Mouse (Mus musculus): ENCODE data around the gene Zfp839. TPM values are rescaled to one million over a fixed set of nuclear protein-coding genes. Genes with fewer than 3 reads are reported as not detected.

Zfp839 gene
- polyA plus RNA-seq (2012; rRNA removed; ENCODE audit: low replicate concordance) = 5.6 and 9.0 TPM in 2 replicates

GRCm38 (mm10) chr12:110850010-110850928 lies at the start of gene Zfp839:
Gene Zfp839 (plus strand): TSS chr12:110850253.

GRCm38 (mm10) chr12:110840348-110841198 lies 9.5 kb upstream of the Zfp839 start, which contains the start of gene Mok:
Gene Mok (minus strand): TSS chr12:110840939.

GRCm38 (mm10) chr12:110889036-110890020 lies 39.3 kb downstream of the Zfp839 start, which contains the start of the genes Cinp and Tecpr2:
Gene Cinp (minus strand): TSS chr12:110889145.
Gene Tecpr2 (plus strand): TSS chr12:110889264.

Other genes starting within 250 kb of the Zfp839 start
- gene Dync1h1, start 248.8 kb upstream of the Zfp839 start, polyA plus RNA-seq (2012; rRNA removed; ENCODE audit: low replicate concordance) = 277 and 352 TPM in 2 replicates
- not detected in 2 replicates for gene 1700001K19Rik, start 167.6 kb upstream of the Zfp839 start, polyA plus RNA-seq (2012; rRNA removed; ENCODE audit: low replicate concordance)
- 92.4 and 164 TPM in 2 replicates for gene Hsp90aa1, start 147.5 kb upstream of the Zfp839 start, polyA plus RNA-seq (2012; rRNA removed; ENCODE audit: low replicate concordance)
- 18.2 and 23.6 TPM in 2 replicates for gene Wdr20, start 112.3 kb upstream of the Zfp839 start, polyA plus RNA-seq (2012; rRNA removed; ENCODE audit: low replicate concordance)
- 0.63 and 2.8 TPM in 2 replicates for gene Mok, start 9.3 kb upstream of the Zfp839 start, polyA plus RNA-seq (2012; rRNA removed; ENCODE audit: low replicate concordance)
- 51.2 and 60.3 TPM in 2 replicates for gene Cinp, start 38.9 kb downstream of the Zfp839 start, polyA plus RNA-seq (2012; rRNA removed; ENCODE audit: low replicate concordance)
- 7.8 and 9.7 TPM in 2 replicates for gene Tecpr2, start 39.0 kb downstream of the Zfp839 start, polyA plus RNA-seq (2012; rRNA removed; ENCODE audit: low replicate concordance)
- 15.7 and 17.4 TPM in 2 replicates for gene Ankrd9, start 128.8 kb downstream of the Zfp839 start, polyA plus RNA-seq (2012; rRNA removed; ENCODE audit: low replicate concordance)
- gene Rcor1, start 189.1 kb downstream of the Zfp839 start, polyA plus RNA-seq (2012; rRNA removed; ENCODE audit: low replicate concordance) = 6.3 and 16.8 TPM in 2 replicates

Data from subcutaneous adipose tissue, adult 2 months (tissue).